Mouse (Mus musculus) thymus, postnatal 4 days (tissue): ENCODE data around the gene Dgkb.

Experiments used
- DNase-seq: peaks from one replicate; pipeline ENCODE4 v3.0.0; 2021

Gene Dgkb

GRCm38 (mm10) chr12:37817426-37817825, at the start of gene Dgkb:
Dgkb (plus strand) TSS chr12:37817726.
- no peak for DNase-seq

DNA sequence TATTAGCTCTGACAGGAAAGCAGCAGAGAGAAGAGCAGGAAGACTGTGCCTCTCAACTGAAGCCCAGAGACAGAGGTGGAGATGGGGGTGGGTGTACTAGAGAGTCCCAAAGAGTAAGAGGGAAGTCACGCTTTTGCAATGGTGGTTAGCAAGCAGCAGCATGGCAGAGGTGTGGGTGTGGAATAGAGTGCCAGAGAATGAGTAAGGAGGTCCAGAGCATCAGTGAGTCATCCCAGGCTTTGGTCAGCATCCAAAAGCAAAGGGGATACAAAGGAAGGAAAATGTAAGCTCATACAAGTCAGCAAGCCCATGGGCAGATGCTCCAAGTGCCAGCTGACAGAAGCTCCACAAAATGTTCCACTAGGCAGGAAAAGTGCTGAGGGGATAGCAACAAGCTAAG, 47.7 kb upstream of the Dgkb start:
- DNase-seq = no peak

GRCm38 (mm10) chr12:37773681-37774357, 43.7 kb upstream of the Dgkb start:
- DNase-seq = no peak

DNA sequence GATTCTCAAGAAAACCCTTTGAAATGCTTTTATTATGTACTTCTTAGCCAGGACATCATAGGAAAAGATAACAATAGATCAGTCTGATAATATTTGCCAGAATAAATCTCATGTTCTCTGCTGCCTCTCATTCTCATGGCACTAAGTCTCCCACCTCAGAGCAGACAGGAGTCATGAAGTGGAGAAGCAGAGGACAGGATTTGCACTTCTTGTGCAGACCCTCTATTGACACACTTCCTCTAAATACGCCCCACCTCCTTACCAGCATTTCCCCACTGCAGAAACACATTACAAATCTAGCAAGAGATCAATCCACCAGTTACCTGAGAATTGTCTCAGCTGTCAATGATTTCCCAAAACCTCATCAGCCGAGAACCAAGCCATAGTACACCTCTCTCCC, 42.9 kb upstream of the Dgkb start:
- DNase-seq = no peak

GRCm38 (mm10) chr12:37796265-37796928, 21.1 kb upstream of the Dgkb start:
- DNase-seq = no peak

DNA sequence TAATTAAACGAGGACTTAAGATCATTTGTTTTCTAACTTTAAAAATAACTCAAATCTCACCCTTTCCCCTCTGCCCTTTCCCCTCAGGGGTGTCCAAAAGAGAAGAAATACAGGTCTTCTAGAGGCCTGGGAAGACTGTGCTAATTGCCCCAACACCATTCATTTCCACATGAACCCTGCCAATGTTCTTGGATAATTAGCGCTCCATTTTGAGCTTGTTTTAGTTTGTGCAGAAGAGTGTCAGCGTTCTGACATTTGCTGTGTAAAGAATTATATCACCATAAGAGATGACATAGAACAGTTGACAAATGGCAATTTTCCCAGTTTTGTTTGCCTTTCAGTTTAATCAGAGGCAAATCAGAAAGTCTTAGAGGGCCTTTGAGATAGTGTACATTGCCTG, 3.4 kb upstream of the Dgkb start:
- DNase-seq = no peak

- DNase-seq = no peak
These were observed 3.7 kb downstream of the Dgkb start for GRCm38 (mm10) chr12:37821052-37821810.

GRCm38 (mm10) chr12:37880042-37881017, 62.8 kb downstream of the Dgkb start:
- DNase-seq = no peak

DNA sequence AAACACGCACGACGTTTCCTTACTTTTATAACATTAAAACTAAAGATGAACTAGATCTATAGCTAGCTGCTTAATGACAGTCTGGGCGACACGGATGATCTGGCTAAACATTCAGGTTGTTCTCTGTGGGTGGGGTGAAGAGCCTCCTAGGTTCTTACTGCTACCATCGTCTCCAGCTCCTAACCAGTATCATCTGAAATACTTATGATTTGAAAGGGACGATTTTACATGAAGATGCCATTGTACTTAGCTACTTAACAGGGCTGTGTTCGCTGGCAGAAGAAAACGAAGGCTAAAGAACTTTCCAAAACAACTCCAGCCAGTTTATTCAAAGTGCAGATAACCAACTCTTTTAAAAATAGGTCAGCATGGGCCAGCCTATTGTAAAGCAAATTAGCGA, 63.9 kb downstream of the Dgkb start:
- DNase-seq = no peak

GRCm38 (mm10) chr12:37882796-37883195, 65.3 kb downstream of the Dgkb start:
- no peak for DNase-seq

GRCm38 (mm10) chr12:37883781-37884180, 66.3 kb downstream of the Dgkb start:
- DNase-seq = no peak

DNA sequence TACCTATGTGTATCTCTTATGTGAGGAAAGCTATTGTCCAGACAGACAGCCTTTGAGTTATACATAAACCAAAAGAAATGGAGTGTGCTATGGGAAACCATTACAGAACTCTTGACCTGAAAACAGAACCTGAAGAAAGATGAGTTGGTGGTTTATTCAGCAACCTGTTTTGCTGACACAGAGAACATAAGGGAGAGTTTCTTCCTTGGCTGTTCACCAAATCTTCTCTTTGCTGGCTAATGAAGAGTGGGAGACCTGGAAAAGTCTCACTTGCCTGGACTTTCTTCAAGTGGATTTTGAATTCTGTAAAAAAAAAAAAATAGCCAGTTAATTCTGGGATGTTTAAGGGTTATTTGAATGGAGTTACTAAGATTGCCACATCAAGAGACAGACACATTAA, 71.1 kb downstream of the Dgkb start:
- no peak for DNase-seq

GRCm38 (mm10) chr12:37889431-37889830, 71.9 kb downstream of the Dgkb start:
- no peak for DNase-seq

GRCm38 (mm10) chr12:37891336-37891735, 73.8 kb downstream of the Dgkb start:
- no peak for DNase-seq

DNA sequence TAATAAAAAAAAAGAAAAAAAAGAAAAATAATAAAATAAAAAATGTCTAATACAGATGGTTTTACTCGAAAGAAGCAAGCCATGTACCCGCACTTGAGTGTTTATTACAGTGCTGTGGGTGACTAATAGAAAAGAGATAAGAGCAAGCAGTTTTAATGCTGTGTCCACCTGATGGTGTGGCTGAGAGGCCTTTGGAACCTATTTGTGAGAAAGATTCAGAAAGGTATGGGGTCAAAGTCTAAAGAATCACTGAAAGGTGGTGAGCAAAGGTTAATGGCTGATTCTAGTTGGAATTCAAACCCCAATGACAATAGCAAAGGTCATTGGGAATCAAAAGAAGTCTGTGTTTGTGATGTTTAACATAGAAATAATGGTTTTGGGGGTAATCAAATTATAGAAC, 124.6 kb downstream of the Dgkb start:
- no peak for DNase-seq

DNA sequence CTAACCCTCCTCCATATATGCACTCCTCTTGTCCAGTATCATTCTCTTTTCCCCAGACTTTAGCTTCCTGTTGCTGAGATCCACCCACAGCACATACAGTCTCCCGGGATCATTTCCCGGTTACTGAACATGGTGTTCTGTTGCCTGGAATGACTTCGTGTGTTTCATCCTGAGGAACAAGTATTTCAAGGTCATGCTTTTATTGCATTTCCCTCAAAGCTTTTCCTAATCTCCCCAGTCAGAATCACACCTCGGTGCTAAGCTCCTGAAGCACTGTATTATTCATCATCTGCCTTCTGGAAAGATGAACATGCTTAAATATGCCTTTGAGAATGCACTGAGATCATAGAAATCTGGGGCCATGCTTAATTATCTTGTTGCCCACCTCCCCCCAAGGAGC, 138.7 kb downstream of the Dgkb start:
- no peak for DNase-seq

DNA sequence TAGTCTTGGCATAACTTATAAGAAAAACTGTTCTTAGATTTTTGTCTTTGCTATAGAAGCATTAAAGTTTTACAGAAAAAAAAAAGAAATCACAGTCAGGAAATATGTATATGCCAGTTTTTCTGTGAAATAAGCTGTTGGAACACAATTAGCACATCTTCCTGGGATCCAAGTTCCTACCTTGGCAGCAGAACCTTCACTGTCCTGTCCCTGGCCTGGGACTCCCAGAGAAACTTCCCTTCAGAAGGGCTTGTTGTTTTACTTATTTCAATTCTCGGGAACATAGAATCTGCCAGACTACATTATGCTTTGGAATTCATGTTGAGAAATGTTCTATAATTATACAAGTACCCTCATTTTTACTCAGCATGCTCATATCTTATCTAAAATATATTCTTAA, 154.0 kb downstream of the Dgkb start:
- no peak for DNase-seq

- DNase-seq = no peak
These were observed 161.1 kb downstream of the Dgkb start for GRCm38 (mm10) chr12:37978498-37979187.

DNA sequence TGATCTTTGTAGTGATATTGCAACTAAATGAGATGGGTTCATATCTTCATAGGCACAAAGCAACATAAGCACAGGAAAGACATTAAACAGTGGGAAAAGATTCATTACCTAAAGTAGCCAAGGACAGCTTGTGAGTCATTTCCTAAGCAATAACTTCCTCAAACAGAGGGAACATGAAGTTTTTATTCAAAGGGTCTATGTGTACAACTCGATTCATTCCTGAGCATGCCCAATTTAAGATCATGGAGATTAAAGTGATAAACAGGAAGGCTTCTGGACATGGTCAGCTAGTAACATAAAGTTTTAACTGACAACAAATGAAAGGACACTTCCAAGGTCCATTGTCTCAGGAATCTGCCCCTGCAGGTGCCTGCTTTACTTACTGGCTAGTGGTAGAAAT, 167.8 kb downstream of the Dgkb start:
- DNase-seq = no peak

DNA sequence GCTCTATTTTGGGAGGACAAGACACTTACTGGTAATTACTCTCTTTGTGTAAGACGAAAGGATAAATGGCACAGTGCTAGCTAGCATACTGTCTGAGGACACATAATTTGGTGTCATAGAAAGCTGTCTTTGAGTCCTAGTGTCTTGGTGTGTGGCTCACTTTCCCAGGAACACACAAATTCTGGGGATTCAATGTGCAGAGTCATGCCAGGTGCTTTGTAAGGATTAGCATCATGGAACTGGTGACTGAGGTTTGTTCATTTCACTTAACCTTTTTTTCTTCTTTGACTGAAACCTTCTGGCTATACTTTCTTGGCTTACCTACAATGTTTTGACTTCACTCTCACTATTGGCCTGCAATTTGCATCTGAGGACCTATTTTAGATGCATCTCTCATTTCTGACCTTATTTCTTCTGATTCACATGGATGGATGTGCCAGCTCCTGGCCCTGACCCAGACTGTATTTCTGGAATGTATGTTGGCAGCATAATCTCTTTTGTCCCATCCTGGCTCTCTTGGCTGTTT, 170.6 kb downstream of the Dgkb start:
- DNase-seq = no peak

GRCm38 (mm10) chr12:37993221-37993620, 175.7 kb downstream of the Dgkb start:
- DNase-seq = no peak

GRCm38 (mm10) chr12:37996417-37996946, 179.0 kb downstream of the Dgkb start:
- no peak for DNase-seq
